Mouse (Mus musculus) adipocyte (in vitro differentiated cells): ENCODE results near the gene Anapc7.
"Not testable (repeated sequence)": the region's sequence is repeated elsewhere in the genome, so short reads cannot be mapped to it uniquely, and the experiment has no call there.

ENCODE experiments used
- DNase-seq: peaks from one replicate; pipeline ENCODE4 v3.0.0-alpha.2; 2016; ENCODE audit warnings: low spot score

The Anapc7 gene

DNA sequence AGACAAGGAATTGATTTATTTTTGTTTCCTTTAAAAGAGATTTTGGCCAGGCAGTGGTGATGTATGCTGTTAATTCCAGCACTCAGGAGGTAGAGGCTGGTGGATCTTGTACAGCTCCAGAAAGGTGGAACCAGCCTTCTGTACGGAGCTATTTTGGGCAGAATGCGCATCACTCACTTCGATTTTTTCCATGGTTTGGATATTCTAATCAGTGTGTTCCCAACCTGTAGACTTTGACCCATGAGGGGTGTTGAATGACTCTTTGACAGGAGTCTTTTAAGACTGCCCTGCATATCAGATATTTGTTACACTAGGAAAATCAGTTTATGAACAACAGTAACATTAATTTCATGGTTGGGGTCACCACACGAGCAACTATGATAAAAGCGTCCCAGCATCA lies 29.8 kb downstream of the Anapc7 start:
- DNase-seq, result no peak

DNA sequence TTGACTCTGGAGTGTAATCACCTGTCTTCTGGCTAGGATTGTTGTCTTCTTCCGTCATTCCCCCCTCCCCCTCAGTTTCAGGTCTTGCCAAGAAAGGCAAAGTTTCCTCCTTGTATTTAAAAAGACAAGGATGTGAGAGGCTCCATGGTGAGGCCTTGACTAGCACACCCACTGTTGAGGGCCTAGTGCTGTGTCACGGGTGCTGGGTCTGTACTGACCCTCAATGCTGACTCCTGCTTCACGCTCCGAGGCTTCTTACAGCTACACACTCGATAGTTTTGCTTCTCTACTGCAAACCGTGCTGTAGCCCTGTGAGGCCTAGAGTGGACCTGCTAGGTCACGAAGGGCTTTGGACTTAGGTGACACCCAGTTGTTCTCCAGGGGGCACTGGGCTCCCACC lies 30.7 kb downstream of the Anapc7 start:
- no peak for DNase-seq

DNA sequence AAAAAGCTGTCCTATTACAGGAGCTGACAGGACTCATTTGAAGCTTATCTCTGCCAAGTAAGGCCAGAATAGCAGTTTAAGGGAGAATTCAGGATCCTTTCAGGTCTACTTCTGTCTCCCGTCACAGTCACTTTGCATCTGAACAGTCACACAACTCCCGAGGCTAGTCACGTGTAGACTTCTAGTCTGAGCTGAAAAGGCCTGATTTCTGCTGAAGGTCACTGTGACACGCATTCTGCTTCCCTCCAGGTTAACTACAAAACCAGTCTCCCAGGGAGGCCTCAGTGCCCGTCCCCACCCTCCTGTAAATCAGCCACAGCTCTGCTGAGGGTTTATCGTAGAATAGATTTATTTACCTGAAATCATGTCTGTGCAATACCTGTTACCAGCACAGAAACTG lies 31.7 kb downstream of the Anapc7 start:
- DNase-seq, result no peak

DNA sequence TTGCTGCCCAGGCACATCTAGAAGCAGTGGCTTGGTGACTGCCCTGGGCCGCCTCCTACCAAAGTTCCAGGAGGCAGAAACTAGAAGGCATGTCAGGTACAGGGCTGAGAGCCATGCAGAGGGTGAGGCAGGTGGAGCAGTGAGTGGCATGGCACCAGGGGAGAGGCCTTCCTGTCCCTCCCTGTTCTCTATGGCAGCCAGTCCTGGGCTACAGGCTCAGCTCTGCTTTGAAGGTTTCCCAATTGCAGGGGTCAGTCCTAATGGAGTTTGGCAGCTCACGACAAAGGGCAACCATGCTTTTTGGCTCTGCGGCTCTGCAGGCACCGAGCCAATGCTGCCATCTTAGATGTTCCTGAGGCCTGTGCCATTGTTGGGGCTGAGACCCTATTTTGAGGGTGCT lies 32.9 kb downstream of the Anapc7 start:
- peak; percentile 33 for DNase-seq

DNA sequence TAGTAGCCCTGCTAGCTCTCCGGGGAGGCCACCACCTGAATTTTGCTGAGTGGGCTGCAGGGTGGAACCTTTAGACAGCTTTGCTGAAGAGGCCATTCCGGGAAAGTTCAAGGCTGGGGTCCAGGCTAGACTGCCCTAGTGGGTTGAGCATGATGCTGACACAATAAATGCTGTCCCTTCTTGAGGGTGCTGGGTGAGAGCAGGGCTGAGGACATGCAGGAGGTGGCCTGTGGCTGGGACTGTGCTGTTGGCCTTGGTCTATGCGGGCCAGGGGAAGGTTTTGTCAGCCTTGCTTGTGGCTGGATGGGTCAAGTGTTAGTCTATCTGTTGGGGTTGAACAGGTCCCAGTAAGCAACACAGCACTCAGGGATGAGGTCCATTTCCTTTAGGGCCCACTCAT lies 33.4 kb downstream of the Anapc7 start:
- DNase-seq, result no peak

DNA sequence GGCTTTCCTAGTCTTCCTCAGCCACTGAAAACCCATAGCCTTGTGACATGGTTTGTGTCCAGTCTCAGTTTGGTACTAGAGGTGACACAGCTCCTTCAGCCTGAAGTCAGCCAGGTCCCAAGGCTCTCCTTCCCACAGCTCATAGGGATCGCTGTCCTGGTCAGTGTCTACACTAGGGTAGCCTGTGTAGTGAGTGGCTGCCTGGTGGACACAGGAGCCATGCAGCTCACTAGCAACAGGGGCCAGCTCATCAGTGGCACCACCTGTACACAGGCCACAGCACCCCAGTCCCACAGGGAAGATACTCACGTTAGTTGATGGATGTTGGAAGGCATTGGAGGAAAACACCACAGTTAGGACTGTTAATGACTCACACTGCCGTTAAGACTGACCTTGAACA lies 34.1 kb downstream of the Anapc7 start:
- DNase-seq, result no peak

DNA sequence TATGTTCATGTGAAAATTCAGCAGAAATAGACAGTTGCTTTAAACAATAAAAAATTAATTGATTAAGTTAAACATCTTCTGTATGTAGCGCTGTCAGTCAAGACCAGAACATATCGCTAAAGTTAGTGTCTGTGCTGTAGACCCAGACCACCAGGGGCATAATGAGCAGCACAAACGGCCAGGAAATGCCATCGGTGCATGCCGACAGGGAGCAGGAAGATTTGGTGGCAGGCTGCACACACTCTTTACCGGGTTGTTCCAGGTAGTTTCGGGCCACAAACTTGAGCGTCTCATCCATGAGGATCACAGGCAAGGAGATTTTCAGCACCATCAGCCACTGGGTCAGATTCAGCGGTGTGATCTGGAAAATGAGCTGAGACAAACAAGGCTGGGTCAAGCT lies 35.6 kb downstream of the Anapc7 start:
- DNase-seq, result not testable (repeated sequence)

DNA sequence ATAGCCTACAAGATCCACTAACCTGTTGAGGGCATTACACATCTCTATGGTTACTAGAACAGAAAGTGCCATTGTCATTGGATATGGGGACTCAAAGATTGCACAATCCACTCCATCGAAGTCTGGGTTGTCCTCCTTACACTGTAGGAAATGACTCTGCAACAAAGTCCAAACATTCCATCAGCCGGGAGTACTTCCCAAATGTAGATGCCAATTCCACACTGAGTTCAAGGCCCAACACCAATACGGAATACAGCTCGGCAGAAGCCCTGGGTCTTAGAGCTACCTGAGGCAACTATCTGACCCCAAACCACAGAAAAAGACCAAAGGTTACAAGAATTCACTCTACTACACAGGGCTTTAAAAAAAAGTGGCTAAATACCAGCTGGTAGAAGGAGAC lies 36.6 kb downstream of the Anapc7 start:
- DNase-seq, result no peak

DNA sequence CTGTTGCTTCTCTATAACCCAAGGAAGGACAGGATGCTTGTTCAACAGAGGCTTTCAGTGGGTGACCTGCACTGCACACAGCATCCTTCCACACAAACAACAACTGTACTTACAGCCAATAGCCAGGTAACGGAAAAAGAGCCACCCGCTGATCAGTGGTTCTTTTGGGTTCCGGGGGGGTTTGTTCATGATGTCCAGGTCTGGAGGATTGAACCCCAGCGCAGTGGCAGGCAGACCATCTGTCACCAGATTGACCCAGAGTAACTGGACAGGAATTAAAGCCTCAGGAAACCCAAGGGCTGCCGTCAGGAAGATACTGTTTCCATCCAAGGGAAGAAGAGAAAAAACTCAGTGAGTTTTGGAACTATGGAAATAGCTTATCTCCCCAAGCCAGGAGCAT lies 37.8 kb downstream of the Anapc7 start:
- DNase-seq, result no peak

DNA sequence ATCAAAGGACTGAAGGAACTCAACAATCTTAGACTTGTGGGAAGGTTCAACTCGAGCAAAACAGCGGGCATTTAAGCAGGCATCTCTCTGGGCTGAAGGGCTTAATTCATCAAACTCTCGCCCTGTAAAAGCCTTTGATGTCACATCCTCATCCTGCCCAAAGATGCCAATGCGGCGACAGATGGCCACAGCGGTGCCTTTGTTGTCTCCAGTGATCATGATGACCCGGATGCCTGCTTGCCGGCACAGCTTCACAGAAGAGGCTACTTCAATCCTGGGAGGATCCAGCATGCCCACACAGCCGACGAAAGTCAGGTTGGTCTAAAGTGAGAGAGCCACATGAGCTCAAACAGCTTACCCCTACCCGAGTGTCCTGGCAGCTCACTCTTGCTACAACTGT lies 39.2 kb downstream of the Anapc7 start:
- DNase-seq, result no peak

DNA sequence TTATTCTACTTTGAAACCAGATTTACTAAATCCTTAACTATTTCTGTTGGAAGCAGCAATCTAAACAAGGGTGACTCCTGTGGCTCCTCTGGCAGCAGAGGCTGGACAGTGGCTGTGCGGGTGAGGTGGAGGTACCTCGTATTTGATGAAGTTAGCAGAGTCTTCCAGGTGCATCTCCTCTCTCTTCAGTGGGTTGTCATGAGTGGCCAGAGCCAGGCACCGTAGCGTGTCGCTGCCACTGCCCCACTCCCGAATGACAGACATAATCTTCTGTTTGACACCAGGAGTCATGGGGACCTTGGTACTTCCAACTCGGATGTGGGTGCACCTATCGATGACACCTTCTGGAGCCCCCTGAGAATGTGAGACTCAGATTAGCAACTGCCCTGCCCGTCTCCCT lies 39.9 kb downstream of the Anapc7 start:
- DNase-seq, result no peak

DNA sequence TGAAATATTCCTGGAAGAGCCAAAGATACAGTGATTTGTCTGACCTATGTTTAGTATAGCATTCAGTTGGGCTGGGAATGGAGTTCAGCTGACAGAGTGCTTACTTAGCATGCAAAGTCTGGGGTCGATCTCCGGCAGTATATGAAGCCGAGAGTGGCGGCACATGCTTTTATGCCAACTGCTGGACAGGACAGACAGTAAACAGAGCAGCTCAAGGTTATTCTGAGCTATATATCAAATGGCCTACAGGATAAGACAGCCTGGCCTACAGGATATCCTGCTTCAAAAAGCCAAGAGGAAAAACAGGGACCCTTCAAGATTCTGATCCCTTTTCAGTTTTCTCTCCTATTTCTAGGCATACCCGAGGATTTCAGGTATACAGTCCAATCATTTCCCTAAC lies 50.2 kb downstream of the Anapc7 start:
- no peak for DNase-seq

DNA sequence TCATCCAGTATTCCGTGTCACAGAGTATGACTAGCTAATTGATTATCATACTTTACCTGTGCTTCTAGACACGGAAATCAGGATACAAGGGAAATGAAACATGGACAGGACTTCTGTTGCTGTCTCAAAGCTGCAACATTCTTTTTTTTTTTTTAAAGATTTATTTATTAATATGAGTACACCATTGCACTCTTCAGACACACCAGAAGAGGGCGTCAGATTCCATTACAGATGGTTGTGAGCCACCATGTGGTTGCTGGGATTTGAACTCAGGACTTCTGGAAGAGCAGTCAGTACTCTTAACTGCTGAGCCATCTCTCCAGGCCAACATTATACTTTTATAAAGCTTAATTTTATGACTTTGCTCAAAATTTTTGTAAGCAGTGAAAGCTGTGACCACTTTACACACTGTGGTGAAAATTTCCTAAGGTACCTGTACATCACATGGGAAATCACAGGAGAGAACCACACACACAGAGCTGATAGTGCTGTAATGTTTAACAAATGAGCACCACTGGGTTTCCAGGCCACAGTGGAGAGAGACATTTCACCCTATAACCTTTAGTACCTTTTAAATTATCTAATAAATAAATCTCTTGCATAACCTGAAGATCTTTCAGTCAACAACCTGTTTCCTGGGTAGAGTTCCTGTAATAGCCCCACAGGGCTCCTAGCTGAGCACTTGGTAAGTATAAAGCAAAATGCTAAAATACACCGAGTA lies 53.3 kb downstream of the Anapc7 start:
- peak; percentile 40 for DNase-seq

DNA sequence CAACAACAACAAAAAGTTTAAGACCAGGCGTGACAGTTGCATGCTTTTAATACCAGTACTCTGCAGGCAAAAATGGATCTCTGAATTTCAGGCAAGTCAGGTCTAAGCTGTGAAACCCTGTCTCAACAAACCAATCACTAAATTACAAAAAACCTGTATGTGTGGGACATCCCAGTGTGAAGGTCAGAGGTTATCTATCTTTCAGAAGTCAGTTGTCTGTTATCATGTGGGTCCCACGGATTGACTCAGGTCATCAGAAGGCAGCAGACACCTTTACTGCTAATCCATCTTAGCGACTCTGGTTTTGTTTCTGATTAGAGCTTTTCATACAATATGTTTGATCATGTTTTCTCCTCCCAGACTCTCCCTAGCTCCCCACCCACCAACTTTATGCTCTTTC lies 54.6 kb downstream of the Anapc7 start:
- no peak for DNase-seq

DNA sequence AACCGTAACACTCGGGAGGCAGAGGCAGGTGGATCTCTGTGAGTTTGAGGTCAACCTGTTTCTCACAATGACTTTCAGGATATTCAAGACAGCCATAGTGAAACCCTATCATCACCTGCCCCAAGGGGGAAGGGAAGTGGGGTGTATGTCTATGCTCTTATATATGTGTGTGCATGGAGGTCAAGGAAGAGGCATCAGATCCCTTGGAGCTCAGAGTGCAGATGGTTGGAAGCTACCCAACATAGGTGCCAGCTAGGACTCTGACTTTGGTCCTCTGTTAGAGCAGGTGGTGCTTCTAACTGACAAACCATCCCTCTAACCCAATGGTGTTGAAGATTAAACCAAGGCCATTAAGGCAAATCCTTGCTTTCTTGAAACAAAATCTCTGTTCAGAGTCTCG lies 56.0 kb downstream of the Anapc7 start:
- DNase-seq, result no peak

DNA sequence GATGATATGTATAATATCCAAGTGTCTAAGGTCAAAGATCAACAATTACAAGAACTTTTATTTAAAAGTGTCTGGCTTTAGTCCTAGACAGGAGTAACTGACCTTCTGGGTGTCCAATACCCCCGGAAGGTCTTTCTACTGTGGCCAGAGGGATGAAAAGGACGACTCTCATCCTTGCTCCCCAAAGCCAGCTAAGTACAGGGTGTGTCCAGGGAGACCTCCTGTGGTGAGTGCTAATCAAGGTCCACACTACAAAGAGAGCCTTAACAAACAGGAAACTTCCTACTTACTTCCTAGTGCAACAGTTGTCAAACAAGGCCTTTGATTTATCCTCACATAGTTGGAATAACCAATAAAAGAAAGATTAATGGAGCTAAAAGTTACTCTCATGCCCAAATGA lies 57.6 kb downstream of the Anapc7 start:
- DNase-seq, result no peak

DNA sequence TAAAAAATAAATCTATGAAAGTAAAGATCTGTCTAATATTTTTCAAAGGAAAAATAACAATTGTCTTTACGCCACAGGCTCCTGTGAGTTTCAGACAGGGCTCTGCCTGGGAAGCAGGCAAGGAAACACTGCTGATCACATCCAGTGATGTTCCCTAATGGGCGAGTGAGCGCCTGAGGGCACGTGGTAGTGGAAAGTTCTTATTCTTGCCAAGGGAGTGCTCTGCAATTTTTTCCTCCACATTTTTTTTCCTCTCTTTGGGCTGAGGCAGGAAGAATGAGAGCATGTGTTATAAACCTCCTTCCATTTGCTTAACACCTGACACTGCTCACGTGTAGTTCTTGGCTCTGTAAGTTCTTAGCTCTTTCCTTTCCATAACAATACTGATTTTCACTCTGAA lies 60.4 kb downstream of the Anapc7 start:
- DNase-seq, result no peak

DNA sequence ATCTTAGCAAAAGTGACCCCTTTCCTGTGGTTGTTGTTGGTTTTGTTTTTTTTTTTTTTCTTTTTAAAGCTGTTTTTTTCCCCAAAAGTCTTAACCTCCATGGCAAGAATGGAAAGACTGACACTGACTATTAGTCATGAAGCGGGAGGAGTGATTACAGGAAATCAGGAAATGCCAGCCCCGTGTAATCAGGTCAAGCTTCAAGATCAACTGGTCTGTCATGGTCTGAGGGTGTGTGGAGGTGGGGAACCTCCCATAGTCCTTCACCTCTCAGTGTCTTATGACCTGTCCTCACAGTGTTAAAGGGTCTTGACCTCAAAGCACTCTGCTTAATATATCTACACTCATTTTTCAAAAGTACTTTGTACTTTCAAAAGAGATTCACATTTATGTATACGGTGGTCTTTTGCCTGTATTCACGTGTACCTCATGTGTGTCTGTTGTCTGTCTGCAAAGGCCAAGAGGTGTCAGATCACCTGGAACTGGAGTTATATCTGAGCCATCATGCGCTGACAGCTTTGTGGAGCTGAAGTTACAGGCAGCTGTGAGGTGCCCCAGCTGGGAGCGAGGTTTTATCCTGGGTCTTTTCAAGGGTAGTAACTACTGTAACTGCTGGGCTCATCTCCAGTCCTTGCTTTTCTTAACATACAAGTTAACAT lies 61.4 kb downstream of the Anapc7 start:
- no peak for DNase-seq

DNA sequence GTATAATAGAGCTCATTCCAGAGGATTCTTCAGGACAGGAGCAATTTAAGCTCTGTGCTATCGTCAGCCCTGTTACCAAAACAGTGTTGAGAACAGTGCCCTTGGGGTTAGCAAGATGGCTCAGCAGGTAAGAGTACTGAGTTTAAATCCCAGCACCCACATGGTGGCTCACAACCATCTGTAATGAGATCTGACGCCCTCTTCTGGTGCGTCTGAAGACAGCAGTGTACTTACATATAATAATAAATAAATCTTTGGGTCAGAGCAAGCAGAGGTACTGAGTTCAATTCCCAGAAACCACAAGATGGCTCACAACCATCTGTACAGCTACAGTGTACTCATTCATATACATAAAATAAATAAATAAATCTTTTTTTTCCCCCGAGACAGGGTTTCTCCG lies 64.8 kb downstream of the Anapc7 start:
- not testable (repeated sequence) for DNase-seq

DNA sequence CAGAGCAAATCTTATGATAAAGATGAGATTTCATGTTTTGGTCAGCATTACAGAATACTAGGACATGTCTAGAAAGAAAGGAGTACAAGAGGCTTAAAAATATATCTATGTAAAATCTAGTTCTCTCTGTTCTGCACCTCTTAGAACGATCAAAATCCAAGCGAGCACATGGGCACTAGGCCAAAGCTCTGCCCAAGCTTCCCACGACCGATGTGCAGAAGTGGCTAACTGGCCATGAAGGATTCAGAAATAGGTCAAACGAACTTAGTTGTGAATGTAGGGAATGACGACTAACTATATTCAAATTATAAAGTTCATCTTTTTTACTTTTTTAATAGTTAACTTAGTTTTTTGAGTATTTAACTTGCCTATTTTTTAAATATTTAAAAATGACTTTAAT lies 66.3 kb downstream of the Anapc7 start:
- DNase-seq, result no peak

DNA sequence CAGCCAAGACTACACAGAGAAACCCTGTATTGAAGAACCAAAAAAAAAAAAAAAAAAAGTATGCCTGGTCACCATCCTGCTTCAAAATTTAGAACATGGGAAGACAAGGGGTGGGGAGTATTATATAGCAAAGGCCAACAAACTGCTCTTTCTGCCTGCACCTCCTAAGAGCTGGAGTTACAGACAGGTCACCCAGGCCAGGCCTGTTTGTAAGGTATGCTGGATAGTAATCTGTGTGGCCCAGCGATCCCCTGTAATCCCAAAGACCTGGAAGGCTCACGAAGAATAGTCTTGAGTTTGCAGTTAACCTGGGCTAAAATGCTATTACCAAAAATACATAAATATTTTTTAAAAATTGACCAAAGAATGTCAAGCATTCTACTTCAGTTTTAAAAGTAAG lies 68.7 kb downstream of the Anapc7 start:
- no peak for DNase-seq

DNA sequence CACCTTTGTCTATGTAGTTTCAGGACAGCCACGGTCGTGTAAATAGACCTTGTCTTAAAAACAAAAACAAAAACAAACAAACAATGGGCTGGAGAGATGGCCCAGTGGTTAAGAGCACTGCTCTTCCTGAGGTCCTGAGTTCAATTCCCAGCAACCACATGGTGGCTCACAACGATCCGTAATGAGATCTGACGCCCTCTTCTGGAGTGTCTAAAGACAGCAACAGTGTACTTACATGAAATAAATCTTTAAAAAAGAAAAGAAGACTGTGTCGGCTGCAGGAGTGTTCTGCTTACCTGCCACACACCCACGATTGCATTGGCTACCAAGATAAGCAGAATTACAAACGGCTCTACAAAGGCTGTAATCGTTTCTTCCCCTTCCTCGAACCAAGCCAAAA lies 69.9 kb downstream of the Anapc7 start:
- DNase-seq, result no peak

DNA sequence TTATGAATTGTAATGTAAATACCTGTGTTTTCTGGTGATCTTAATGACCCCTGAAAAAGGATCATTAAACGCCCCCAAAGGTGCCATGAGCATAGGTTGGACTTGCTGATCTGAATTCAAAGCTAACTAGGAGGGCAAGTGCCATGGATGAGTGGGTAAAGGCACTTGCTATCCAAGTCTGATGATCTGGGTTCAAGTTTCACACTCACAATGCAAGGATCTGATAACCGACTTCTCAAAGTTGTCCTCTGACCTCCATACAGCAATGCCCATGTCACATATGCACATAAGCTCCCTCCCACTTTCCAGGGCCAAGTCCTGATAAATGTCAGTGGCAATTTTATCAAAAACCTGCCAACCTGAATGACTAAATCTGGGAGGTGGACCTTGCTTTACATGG lies 71.5 kb downstream of the Anapc7 start:
- no peak for DNase-seq

DNA sequence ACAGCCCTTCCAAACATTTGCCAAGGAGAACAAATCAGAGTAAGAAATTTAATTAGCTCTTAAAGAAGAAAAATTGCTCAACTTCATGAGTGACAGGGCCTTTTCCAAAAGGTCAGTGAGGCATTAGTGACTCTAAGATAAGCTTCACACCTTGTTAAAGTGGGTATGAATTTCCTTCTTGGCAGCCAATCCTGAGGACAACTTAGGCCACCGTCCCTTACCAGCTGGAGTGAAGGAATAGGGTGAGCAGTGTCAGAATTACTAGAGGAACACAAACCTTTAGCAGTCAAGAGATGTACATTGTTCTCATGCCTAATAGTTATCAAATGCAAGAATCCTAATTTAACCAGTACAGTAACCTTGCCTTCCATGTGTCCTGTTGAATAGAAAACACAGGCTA lies 73.0 kb downstream of the Anapc7 start:
- DNase-seq, result no peak
